Mouse (Mus musculus): ENCODE results near the gene Alx3.

- TF ChIP-seq CTCF (IDR thresholded peaks at IDR 0.05; ENCODE audit: control insufficient read depth, insufficient read depth, insufficient read length) (no peak), MYOD1 (IDR thresholded peaks at IDR 0.05; ENCODE audit: control insufficient read depth, insufficient read length, low read depth) (no peak), MAX (IDR thresholded peaks at IDR 0.05) (no peak), MYOG (IDR thresholded peaks at IDR 0.05; ENCODE audit: control insufficient read depth, extremely low read depth, insufficient read length) (no peak)
Observed at GRCm38 (mm10) chr3:107597586-107598389, 3.0 kb downstream of the Alx3 start.
